Mouse (Mus musculus) heart, adult 2 months (tissue): ENCODE measurements around the gene Cacna1c. TPM values are rescaled to one million over a fixed set of nuclear protein-coding genes. Genes with fewer than 3 reads are reported as not detected.

Experiments
- DNase-seq, 2 experiments: peaks; one replicate each; pipeline ENCODE4 v3.0.0; 2021
- H3K27ac ChIP-seq: fragments of 200-600 bp; 2 replicates; pipeline ENCODE4 v1.8.1; 2022
- H3K27me3 ChIP-seq: fragments of 200-500 bp; 2 replicates; pipeline ENCODE4 v1.6.1; 2012; ENCODE audit warnings: mild to moderate bottlenecking, low read length, inconsistent platforms, mixed read lengths; ENCODE audit not compliant: control insufficient read depth, insufficient read depth
- H3K36me3 ChIP-seq: fragments of 200-500 bp; 2 replicates; pipeline ENCODE4 v1.6.1; 2012; ENCODE audit warnings: low read length, inconsistent platforms; ENCODE audit not compliant: control insufficient read depth, insufficient read depth
- H3K4me1 ChIP-seq: fragments of 200-500 bp; 2 replicates; pipeline ENCODE4 v1.6.1; 2011; ENCODE audit warnings: low read length; ENCODE audit not compliant: control insufficient read depth, insufficient read depth
- H3K4me3 ChIP-seq: fragments of 200-600 bp; 2 replicates; pipeline ENCODE4 v1.8.1; 2022
- H3K79me2 ChIP-seq: fragments of 200-500 bp; replicated peaks from 2 replicates; pipeline ENCODE4 v1.6.1; 2012; ENCODE audit warnings: mild to moderate bottlenecking, inconsistent platforms, low read length, moderate library complexity, mixed read lengths; ENCODE audit not compliant: control insufficient read depth, insufficient read depth
- H3K9ac ChIP-seq: fragments of 200-500 bp; 2 replicates; pipeline ENCODE4 v1.6.1; 2012; ENCODE audit warnings: low read depth, mild to moderate bottlenecking, control low read depth, inconsistent platforms, low read length, mixed read lengths
- CTCF ChIP-seq: fragments of 200-600 bp; IDR thresholded peaks from 2 replicates; pipeline ENCODE4 v1.8.1; 2022; ENCODE audit warnings: antibody characterized with exemption, mild to moderate bottlenecking, moderate library complexity
- EP300 ChIP-seq: fragments of 200-500 bp; IDR thresholded peaks from 2 replicates; pipeline ENCODE4 v1.6.1; 2011; ENCODE audit warnings: low read depth, low read length, control low read depth; ENCODE audit not compliant: insufficient read depth
- POLR2A ChIP-seq: fragments of 200-500 bp; IDR thresholded peaks from 2 replicates; pipeline ENCODE4 v1.6.1; 2011; ENCODE audit warnings: mild to moderate bottlenecking, low read depth, low read length, control low read depth; ENCODE audit not compliant: insufficient read depth
- WGBS: fragments of 180-500 bp; shearing (Covaris S2); methylation state at CpG from one replicate; pipeline ENCODE4 v1.1.7; 2018; 5-methylcytosine and 5-hydroxymethylcytosine counted together
- intact Hi-C: fragments of 180-260 bp; cut with DNase I; formaldehyde crosslinking; loops from one replicate; pipeline ENCODE4 v1.15.1; 2025
- polyA plus RNA-seq: library from polyadenylated mRNA; depleted of rRNA; stranded (reverse); fragments of >200 nt; gene quantifications from 2 replicates; pipeline ENCODE4 v1.2.3, GENCODE M21; 2012
- total RNA-seq, 2 experiments: library from RNA; stranded (reverse); gene quantifications; 2 replicates each; pipeline ENCODE4 v1.2.3; 2021

Cacna1c gene
- total and polyA plus RNA-seq, 3 experiments: 56.8 to 228 (median 194) TPM

DNA sequence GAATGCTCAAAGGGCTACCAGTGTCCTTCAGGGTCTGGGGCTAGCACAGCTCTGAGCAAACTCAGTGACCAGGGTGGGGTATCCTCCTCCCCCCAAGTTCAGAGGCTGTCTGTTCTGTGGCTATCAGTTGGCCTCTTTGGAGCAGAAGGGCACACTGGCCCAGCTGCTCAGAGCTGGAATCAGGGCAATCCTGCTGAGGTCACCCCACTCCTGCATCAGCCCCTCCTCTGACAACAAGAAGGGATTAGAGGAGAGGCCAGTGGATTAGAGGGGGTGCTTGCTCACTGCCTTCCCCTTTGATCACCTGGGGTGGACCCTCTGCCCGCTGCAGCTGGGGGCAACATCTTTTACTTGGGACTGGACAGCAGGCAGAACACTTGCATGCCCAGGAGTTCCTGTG, 40.0 kb upstream of the Cacna1c start, which contains the start of gene Cacna2d4:
Gene Cacna2d4, plus strand, starts transcription at position 286 of the 400 bp plus-strand sequence.
- TF ChIP-seq EP300: no peak
- no peak for TF ChIP-seq POLR2A
- no peak for TF ChIP-seq CTCF
- no peak within 1 kb of the TSS for H3K4me3 ChIP-seq
- no peak within 1 kb of the TSS for H3K27ac ChIP-seq
- no peaks in the 10 kb centered on the region for H3K79me2 ChIP-seq
- no peak within 1 kb of the TSS for H3K9ac ChIP-seq
- 26% methylated on average over 1 of the region's 1 CpGs for WGBS
- intact Hi-C loops: loop anchor here (5.0 kb wide), 1 partner anchor 86 kb away; no protein-coding TSS in a partner anchor
- no peaks in the 10 kb centered on the region for H3K4me1 ChIP-seq
- H3K36me3 ChIP-seq: no peaks in the 10 kb centered on the region
- no peaks in the 10 kb centered on the region for H3K27me3 ChIP-seq
- DNase-seq: no peak

GRCm38 (mm10) chr6:119235441-119235840, 39.2 kb upstream of the Cacna1c start:
- no peak overlapping the region for H3K4me3 ChIP-seq
- no peaks in the 10 kb centered on the region for H3K79me2 ChIP-seq
- no peak overlapping the region for H3K9ac ChIP-seq
- H3K4me1 ChIP-seq: no peaks in the 10 kb centered on the region
- H3K27me3 ChIP-seq: no peaks in the 10 kb centered on the region
- no peak overlapping the region for H3K27ac ChIP-seq
- H3K36me3 ChIP-seq: no peaks in the 10 kb centered on the region
- 72% methylated on average over 5 of the region's 5 CpGs for WGBS
- TF ChIP-seq EP300 (no peak), CTCF (no peak), POLR2A (no peak)
- DNase-seq: no peak
- intact Hi-C loops: loop anchor here (5.0 kb wide), 1 partner anchor 87 kb away; no protein-coding TSS in a partner anchor

DNA sequence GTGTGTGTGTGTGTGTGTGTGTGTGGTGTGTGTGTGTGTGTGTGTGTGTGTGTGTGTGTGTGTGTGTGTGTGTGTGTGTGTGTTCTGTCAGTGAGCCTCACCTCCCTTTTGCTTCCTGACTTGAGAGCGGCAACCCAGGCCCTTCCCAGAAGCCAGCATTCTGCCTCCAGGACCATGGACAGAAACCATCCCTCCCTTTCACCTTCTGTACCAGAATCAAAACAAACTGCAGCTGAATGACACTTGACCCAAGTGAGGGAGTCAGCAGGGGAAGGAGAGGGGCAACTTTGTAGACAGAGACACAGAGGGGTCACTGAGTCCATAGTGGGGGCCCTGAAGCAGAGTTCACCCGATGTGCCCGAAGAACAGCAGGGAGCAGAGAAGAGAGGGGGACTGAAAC, 36.8 kb upstream of the Cacna1c start:
- Histone ChIP-seq H3K27me3 (no peaks in the 10 kb centered on the region), H3K4me1 (no peaks in the 10 kb centered on the region), H3K4me3 (no peak overlapping the region), H3K36me3 (no peaks in the 10 kb centered on the region), H3K27ac (no peak overlapping the region), H3K9ac (no peak overlapping the region), H3K79me2 (no peaks in the 10 kb centered on the region)
- intact Hi-C loops: no loop called here
- no peak for DNase-seq
- 37% methylated on average over 3 of the region's 3 CpGs for WGBS
- TF ChIP-seq POLR2A (no peak), EP300 (no peak), CTCF (no peak)

- Histone ChIP-seq H3K36me3 (no peaks in the 10 kb centered on the region), H3K27ac (no peak overlapping the region), H3K27me3 (no peaks in the 10 kb centered on the region), H3K4me3 (no peak overlapping the region), H3K79me2 (no peaks in the 10 kb centered on the region), H3K9ac (no peak overlapping the region), H3K4me1 (no peaks in the 10 kb centered on the region)
- DNase-seq: no peak
- intact Hi-C loops: no loop called here
- 79% methylated on average over 11 of the region's 11 CpGs for WGBS
- no peak for TF ChIP-seq CTCF
- no peak for TF ChIP-seq POLR2A
- TF ChIP-seq EP300: no peak
Measured at GRCm38 (mm10) chr6:119228861-119229603, 32.8 kb upstream of the Cacna1c start.

DNA sequence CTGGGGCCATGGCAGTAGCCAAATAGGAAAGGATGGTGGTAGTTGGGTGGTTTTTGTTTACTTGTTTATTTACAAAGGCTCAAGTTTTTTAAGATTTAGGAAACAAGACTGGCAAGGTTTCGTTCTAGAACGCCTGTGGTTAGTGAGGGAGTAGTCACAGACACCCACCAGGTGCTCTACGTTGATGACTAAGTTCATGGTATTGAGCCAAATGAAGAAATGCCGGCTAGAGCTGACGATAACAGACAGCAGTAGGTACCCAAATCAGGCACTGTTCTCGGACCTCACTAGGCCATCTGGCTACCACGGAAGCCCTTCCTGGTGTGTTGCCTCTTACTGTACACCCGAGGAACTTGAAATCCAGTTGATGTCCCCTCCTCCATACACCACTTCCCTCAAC, 30.8 kb upstream of the Cacna1c start:
- Histone ChIP-seq H3K4me1 (no peaks in the 10 kb centered on the region), H3K9ac (no peak overlapping the region), H3K27me3 (no peaks in the 10 kb centered on the region), H3K36me3 (no peaks in the 10 kb centered on the region), H3K4me3 (no peak overlapping the region), H3K27ac (no peak overlapping the region), H3K79me2 (no peaks in the 10 kb centered on the region)
- intact Hi-C loops: no loop called here
- no peak for DNase-seq
- 86% methylated on average over 8 of the region's 8 CpGs for WGBS
- TF ChIP-seq EP300 (no peak), CTCF (no peak), POLR2A (no peak)

GRCm38 (mm10) chr6:119225731-119226130, 29.5 kb upstream of the Cacna1c start:
- Histone ChIP-seq H3K36me3 (no peaks in the 10 kb centered on the region), H3K9ac (no peak overlapping the region), H3K27ac (no peak overlapping the region), H3K27me3 (no peaks in the 10 kb centered on the region), H3K4me1 (no peaks in the 10 kb centered on the region), H3K4me3 (no peak overlapping the region), H3K79me2 (no peaks in the 10 kb centered on the region)
- TF ChIP-seq CTCF (no peak), EP300 (no peak), POLR2A (no peak)
- intact Hi-C loops: no loop called here
- 85% methylated on average over 6 of the region's 6 CpGs for WGBS
- no peak for DNase-seq
